Mouse (Mus musculus): Measurements from ENCODE around the gene Bola3.

DNA sequence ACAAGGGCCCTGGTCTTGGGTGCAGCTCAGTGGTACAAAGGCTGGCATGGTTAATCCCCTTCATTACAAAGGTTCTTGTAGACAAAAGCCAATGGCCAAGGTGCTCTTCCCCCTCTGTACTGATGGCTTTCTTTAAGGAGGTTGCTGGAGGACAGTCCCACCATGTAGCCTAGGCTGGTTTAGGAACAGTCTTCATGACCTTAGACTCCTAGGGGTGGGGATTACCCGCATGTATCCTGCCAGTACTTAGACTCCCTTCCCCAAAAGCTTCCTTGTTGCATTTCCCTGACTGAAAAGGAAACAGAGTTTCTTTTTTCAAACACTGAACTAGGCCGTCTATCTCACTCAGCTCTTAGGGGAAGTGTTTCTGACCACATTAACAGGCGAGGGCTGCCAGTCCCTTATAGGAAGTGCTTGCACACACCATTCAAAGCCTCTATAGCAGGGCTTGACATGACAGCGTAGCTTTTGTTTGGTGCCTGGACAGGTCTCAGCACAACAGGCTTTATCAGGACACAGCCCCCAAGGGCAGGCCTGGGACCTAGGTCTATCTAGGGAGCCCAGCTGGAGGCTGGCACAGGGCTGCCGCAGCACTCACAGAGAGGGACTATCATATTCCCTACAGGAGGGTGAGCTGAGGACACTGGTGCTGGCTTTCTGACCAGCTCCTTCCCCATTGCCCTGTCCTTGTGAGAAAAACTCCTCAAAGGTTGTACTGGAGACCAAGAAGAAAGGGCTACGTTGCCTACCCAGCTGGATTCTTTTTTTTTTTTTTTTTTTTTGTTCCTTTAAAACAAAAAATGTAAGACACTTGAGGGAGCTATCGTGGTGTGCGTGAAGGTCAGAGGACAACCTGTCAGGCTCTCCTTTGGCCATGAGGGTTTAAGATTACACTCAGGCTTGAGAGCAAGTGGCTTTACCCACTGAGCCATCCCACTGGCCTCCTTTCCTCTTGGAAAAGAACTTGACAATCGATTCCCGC lies 32.9 kb downstream of the Bola3 start:
- TF ChIP-seq CTCF (IDR thresholded peaks at IDR 0.05; ENCODE audit: extremely low read depth, insufficient read depth, low read length) (no peak), POLR2A (IDR thresholded peaks at IDR 0.05; ENCODE audit: extremely low read depth, insufficient read depth, low read length) (no peak)
